Mouse (Mus musculus) lung, postnatal 0 days (tissue): ENCODE data around the gene Kcnip4.

Experiments
- CTCF ChIP-seq: IDR thresholded peaks from 2 replicates; pipeline ENCODE4 v1.5.1; 2016; ENCODE audit warnings: antibody characterized with exemption, mild to moderate bottlenecking
- EP300 ChIP-seq: IDR thresholded peaks from 2 replicates; pipeline ENCODE4 v1.6.1; 2016; ENCODE audit warnings: antibody characterized with exemption, mild to moderate bottlenecking, control low read depth

DNA sequence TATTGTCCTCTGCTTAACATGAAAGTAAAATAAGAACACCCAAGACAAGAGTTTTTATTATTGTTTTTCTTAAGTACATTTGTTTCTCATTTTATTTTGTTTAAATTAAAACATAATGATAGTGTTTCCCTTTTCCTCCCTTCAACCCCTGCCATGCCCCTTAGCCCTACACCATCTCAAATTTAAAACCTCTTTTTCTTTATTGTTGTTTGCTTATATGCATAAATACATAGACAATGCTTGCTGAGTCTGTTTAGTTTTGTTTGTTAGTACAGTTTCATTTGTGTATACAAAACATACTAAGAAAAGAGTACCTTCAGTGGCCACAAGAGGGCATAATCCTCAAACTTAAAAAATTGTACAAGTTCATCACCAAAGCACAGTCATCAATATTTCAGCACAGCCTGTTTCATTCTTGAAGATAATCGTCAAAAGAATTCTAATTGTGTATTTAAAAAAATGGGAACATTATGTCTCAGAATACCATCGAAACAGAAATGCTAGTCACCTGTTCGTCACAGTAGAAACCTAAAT, 154.1 kb downstream of the Kcnip4 start:
- no peak for TF ChIP-seq EP300
- TF ChIP-seq CTCF = peak; percentile 64
